Mouse (Mus musculus) midbrain, postnatal 0 days (tissue): ENCODE measurements at regions not wholly inside any gene's neighbourhood (a gene's known extent, or its start where the extent isn't known, plus 50 kb on each side); places are given as distances from the start of the nearest gene placed in this dataset.
A peak's percentile ranks its signal among the peaks of the same experiment; 100 is the strongest.

Experiments used
- ATAC-seq: fragments of 200-750 bp; cut with Nextera tagmentation; 2 replicates; pipeline ENCODE4 v1.8.0; 2017; ENCODE audit warnings: moderate number of reproducible peaks, mild to moderate bottlenecking, moderate TSS enrichment, moderate library complexity; ENCODE audit not compliant: low FRiP score
- DNase-seq: peaks from one replicate; pipeline ENCODE4 v3.0.0-alpha.2; 2015; ENCODE audit warnings: low spot score
- H3K27ac ChIP-seq: fragments of 300-500 bp; sonication (generic); 2 replicates; pipeline ENCODE4 v1.5.1; 2014; ENCODE audit warnings: low read depth, mild to moderate bottlenecking, low read length, mixed read lengths
- H3K27me3 ChIP-seq: fragments of 300-500 bp; sonication (generic); 2 replicates; pipeline ENCODE4 v1.6.1; 2014; ENCODE audit warnings: low read length, control low read depth, mixed read lengths; ENCODE audit not compliant: insufficient read depth
- H3K36me3 ChIP-seq: fragments of 300-500 bp; sonication (generic); 2 replicates; pipeline ENCODE4 v1.6.1; 2014; ENCODE audit warnings: low read length, control low read depth, mixed read lengths; ENCODE audit not compliant: insufficient read depth
- H3K4me1 ChIP-seq: fragments of 300-500 bp; sonication (generic); 2 replicates; pipeline ENCODE4 v1.6.1; 2014; ENCODE audit warnings: mild to moderate bottlenecking, control low read depth, antibody characterized with exemption, low read length, mixed read lengths; ENCODE audit not compliant: insufficient read depth
- H3K4me2 ChIP-seq: fragments of 300-500 bp; sonication (generic); 2 replicates; pipeline ENCODE4 v1.6.1; 2014; ENCODE audit warnings: low read depth, mild to moderate bottlenecking, low read length, mixed read lengths; ENCODE audit not compliant: poor library complexity, severe bottlenecking
- H3K4me3 ChIP-seq: fragments of 300-500 bp; sonication (generic); 2 replicates; pipeline ENCODE4 v1.5.1; 2014; ENCODE audit warnings: low read depth, mild to moderate bottlenecking, low read length, moderate library complexity
- H3K9ac ChIP-seq: fragments of 300-500 bp; sonication (generic); replicated peaks from 2 replicates; pipeline ENCODE4 v1.6.1; 2014; ENCODE audit warnings: mild to moderate bottlenecking, low read length, moderate library complexity, mixed read lengths; ENCODE audit not compliant: poor library complexity, severe bottlenecking
- H3K9me3 ChIP-seq: fragments of 300-500 bp; sonication (generic); 2 replicates; pipeline ENCODE4 v1.6.1; 2016; ENCODE audit warnings: low read length, control low read depth
- CTCF ChIP-seq: IDR thresholded peaks from 2 replicates; pipeline ENCODE4 v1.5.1; 2016; ENCODE audit warnings: antibody characterized with exemption, mild to moderate bottlenecking
- WGBS: fragments of 180-500 bp; shearing (Covaris S2); extraction: QIAGEN DNeasy Blood & Tissue Kit; methylation state at CpG from one replicate; pipeline ENCODE4 v1.1.7; 2014; 5-methylcytosine and 5-hydroxymethylcytosine counted together

DNA sequence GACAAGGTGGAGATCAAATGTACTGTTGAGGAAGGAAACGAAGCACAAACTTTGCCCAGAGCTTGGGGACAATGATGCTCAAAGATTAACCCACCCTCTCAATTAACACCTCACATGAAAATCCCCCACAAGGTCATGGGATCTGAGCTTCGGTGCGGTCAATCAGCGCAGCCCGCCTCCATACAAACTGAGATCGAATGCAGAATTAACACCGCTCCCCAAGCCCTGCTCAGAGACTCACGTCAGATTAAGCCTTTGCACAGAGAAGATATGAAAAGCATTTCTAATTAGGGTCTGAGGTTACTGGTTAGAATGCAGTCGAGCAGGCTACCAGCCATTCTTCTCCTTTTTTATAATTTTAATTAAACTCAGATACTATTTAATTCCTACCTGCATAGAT lies 243.7 kb downstream of the Nr2f2 start:
- WGBS: 36% methylated on average over 9 of the region's 9 CpGs
- Histone ChIP-seq H3K27ac (no peak overlapping the region), H3K4me1 (no peaks in the 10 kb centered on the region), H3K9ac (no peak overlapping the region), H3K27me3 (peaks cover 55% of the 10 kb centered on the region), H3K36me3 (no peaks in the 10 kb centered on the region), H3K9me3 (no peaks in the 10 kb centered on the region), H3K4me3 (no peak overlapping the region), H3K4me2 (no peak overlapping the region)
- DNase-seq (no peak), ATAC-seq (no peak)
- TF ChIP-seq CTCF: no peak

DNA sequence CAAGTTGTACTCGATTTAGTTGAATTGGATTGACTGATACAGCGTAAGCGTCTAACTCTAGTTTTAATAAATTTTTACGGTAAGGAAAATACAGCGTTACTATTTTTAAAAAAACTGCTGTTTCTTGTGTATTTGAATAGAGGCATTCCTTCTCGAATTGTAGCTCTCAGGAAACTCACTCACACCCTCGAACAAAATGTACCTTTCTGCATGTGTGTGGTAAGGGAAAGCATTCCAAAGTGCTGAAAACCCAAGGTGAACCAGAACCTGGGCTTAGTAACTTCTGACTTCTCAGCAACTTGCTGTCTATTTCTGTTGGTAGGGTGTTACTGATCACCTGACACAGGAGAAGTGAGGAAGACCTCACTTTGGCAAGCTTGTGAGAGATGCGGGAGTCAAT lies 247.0 kb downstream of the Nr2f2 start:
- Histone ChIP-seq H3K9me3 (no peaks in the 10 kb centered on the region), H3K27me3 (peaks cover 56% of the 10 kb centered on the region), H3K36me3 (no peaks in the 10 kb centered on the region), H3K9ac (no peak overlapping the region), H3K4me3 (no peak overlapping the region), H3K4me2 (no peak overlapping the region), H3K27ac (no peak overlapping the region), H3K4me1 (no peaks in the 10 kb centered on the region)
- DNase-seq (no peak), ATAC-seq (no peak)
- no peak for TF ChIP-seq CTCF
- 81% methylated on average over 8 of the region's 8 CpGs for WGBS

GRCm38 (mm10) chr7:70118971-70119370 lies 247.6 kb downstream of the Nr2f2 start:
- no peak overlapping the region for H3K27ac ChIP-seq
- no peaks in the 10 kb centered on the region for H3K36me3 ChIP-seq
- H3K4me3 ChIP-seq: peak overlapping the region; percentile 24; the same call in 1 of the 2 replicates
- peak overlapping the region; percentile 46 for H3K4me2 ChIP-seq
- DNase-seq (no peak), ATAC-seq (no peak)
- no peak for TF ChIP-seq CTCF
- peaks cover 56% of the 10 kb centered on the region for H3K27me3 ChIP-seq
- 13% methylated on average over 7 of the region's 7 CpGs for WGBS
- no peaks in the 10 kb centered on the region for H3K4me1 ChIP-seq
- H3K9me3 ChIP-seq: no peaks in the 10 kb centered on the region
- no peak overlapping the region for H3K9ac ChIP-seq

DNA sequence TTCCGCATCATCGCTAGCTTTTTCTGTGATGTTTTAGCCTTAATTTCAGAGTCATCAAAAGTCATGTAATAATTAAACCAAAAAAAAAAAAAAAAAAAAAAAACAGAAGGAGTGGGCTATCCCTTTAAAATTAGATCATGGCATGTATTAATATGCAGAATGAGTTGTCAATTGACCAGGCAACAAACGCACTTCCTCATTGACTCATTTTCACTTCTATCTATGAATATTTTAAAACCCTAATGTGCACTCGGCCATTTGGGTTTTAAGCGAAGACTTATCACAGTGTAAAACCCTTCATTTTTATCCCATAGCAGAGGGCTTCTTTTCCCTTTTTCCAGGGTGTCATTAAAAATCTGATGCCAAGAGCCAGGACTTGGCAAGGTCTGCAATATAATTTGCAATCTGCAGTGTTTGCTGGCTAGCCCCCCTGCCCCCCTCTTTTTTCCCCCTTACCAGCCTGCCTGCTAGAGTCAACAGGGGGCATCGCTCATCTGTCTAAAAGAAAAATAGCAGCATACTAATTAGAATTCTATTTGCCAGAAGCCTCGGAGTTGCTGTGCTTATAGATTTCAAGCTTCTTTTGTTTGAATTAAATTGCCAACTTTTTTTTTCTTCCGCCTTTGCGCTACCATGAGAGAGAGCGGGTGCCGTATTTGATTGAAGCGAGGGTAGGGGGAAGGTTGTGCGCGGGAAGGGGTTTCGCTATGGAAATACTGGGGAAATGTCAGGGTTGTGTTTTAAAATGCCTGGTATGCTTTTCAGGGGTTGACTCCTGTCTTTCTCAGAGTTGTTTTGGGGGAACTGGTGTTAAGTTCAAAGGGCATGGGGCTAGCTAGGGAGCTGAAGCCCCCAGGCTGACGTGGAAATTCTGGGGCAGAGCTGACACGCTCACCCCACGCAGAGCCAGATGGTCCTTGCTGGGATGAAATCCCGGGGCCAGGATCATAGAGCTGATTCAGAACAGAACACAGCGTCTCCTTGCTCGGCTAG lies 248.3 kb downstream of the Nr2f2 start:
- Histone ChIP-seq H3K27ac (no peak overlapping the region), H3K4me1 (no peaks in the 10 kb centered on the region), H3K4me3 (peak overlapping the region; percentile 24; the same call in 1 of the 2 replicates), H3K36me3 (no peaks in the 10 kb centered on the region), H3K4me2 (peak overlapping the region; percentile 46), H3K9me3 (no peaks in the 10 kb centered on the region), H3K27me3 (peaks cover 52% of the 10 kb centered on the region), H3K9ac (no peak overlapping the region)
- TF ChIP-seq CTCF: peak; percentile 21; the same call in 1 of the 2 replicates
- DNase-seq (peak; percentile 71), ATAC-seq (no peak)
- 9% methylated on average over 21 of the region's 21 CpGs for WGBS

- Histone ChIP-seq H3K4me1 (no peaks in the 10 kb centered on the region), H3K9me3 (no peaks in the 10 kb centered on the region), H3K9ac (no peak overlapping the region), H3K4me3 (no peak overlapping the region), H3K27ac (no peak overlapping the region), H3K27me3 (peaks cover 16% of the 10 kb centered on the region), H3K4me2 (no peak overlapping the region), H3K36me3 (no peaks in the 10 kb centered on the region)
- ATAC-seq: no peak
- no peak for DNase-seq
- 17% methylated on average over 8 of the region's 8 CpGs for WGBS
- no peak for TF ChIP-seq CTCF
These were observed 257.5 kb downstream of the Nr2f2 start for GRCm38 (mm10) chr7:70109013-70109412.

GRCm38 (mm10) chr7:70105024-70105423 lies 261.5 kb downstream of the Nr2f2 start:
- Histone ChIP-seq H3K4me2 (no peak overlapping the region), H3K4me1 (no peaks in the 10 kb centered on the region), H3K36me3 (no peaks in the 10 kb centered on the region), H3K27me3 (peaks cover 4% of the 10 kb centered on the region; the same call in 1 of the 2 replicates), H3K27ac (no peak overlapping the region), H3K4me3 (no peak overlapping the region), H3K9ac (no peak overlapping the region), H3K9me3 (no peaks in the 10 kb centered on the region)
- no peak for TF ChIP-seq CTCF
- no peak for ATAC-seq
- no peak for DNase-seq
- 36% methylated on average over 2 of the region's 2 CpGs for WGBS
